In the genomic region with DNA sequence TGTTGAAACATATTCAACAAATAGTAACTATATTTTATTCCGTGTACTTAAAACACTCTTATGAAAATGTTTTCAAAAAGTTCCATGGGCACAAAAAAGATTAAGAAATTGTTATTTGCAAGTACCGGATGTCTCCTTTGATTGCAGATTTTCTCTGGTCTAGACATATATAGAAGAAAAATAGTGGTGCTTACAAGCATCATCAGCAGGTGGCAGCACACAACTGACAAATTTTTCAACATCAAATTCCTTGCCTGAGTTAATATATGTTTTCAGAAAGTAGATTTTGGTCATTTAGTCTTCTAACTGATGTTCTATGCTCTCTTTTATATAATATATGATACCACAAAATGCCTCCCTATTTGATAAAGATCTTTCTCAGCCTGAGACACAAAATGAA, we compare ENCODE assay signal across 9 mouse cellular contexts. TPM values are rescaled to one million over a fixed set of nuclear protein-coding genes. Genes with fewer than 3 reads are reported as not detected.
A peak's percentile ranks its signal among the peaks of the same experiment; 100 is the strongest.
DNase-seq lines count a peak whose midpoint lies in the region; ATAC-seq and TF ChIP-seq lines count a peak whose summit lies in the region.
"Had no signal": no experiment of that assay in that cellular context is flagged by ENCODE, and none has a peak within 500 bp of the region (broad histone marks: within the 10 kb centered on the region; RNA-seq: fewer than 3 reads in every experiment).

No protein-coding gene starts in this region.

- ATAC-seq in kidney, embryonic 16.5 days (ENCODE audit: low FRiP score, low TSS enrichment): no peak
- peak; percentile 69 for ATAC-seq in forebrain, postnatal 0 days

- H3K27me3 ChIP-seq in kidney, adult 2 months (replicated peaks; ENCODE audit: control insufficient read depth, insufficient read depth, low read length): no peaks in the 10 kb centered on the region
- H3K27me3 ChIP-seq in kidney, embryonic 16.5 days (ENCODE audit: insufficient read depth, low read length): no peaks in the 10 kb centered on the region
- no peaks in the 10 kb centered on the region for H3K27me3 ChIP-seq in ES-Bruce4 (ENCODE audit: control insufficient read depth, insufficient read depth, low read length, poor library complexity, severe bottlenecking)
- no peaks in the 10 kb centered on the region for H3K27me3 ChIP-seq in forebrain, postnatal 0 days (ENCODE audit: insufficient read depth, low read length)
- H3K27me3 ChIP-seq: liver, embryonic 13.5 days had no signal

- H3K4me2 ChIP-seq in kidney, embryonic 16.5 days (replicated peaks; ENCODE audit: low read depth, low read length): no peak overlapping the region
- no peak overlapping the region for H3K4me2 ChIP-seq in forebrain, postnatal 0 days (ENCODE audit: low read depth)
- H3K4me2 ChIP-seq: liver, embryonic 13.5 days had no signal

- TF ChIP-seq EP300 in ES-Bruce4 (IDR thresholded peaks at IDR 0.05; ENCODE audit: insufficient read depth, low read depth, low read length): no peak

- 0 out of 2 replicates have a peak, but pooled peaks have one; percentile 17 for TF ChIP-seq CTCF in kidney, adult 2 months (conservative IDR thresholded peaks at IDR 0.05; ENCODE audit: insufficient read depth, insufficient read length, low read depth, low read length)
- TF ChIP-seq CTCF in ES-Bruce4 (IDR thresholded peaks at IDR 0.05; ENCODE audit: low read depth, low read length): peak; percentile 5
- peak; percentile 69 for TF ChIP-seq CTCF in forebrain, postnatal 0 days (IDR thresholded peaks at IDR 0.05; ENCODE audit: low read depth)

- H3K27ac ChIP-seq in kidney, adult 2 months (ENCODE audit: insufficient read depth, low read depth, low read length): no peak overlapping the region
- no peak overlapping the region for H3K27ac ChIP-seq in kidney, embryonic 16.5 days (ENCODE audit: low read length)
- H3K27ac ChIP-seq in ES-Bruce4 (ENCODE audit: insufficient read depth, low read length): no peak overlapping the region
- no peak overlapping the region for H3K27ac ChIP-seq in forebrain, postnatal 0 days (ENCODE audit: low read depth, low read length)
- H3K27ac ChIP-seq: liver, embryonic 13.5 days had no signal

- H3K9ac ChIP-seq in kidney, embryonic 16.5 days (replicated peaks; ENCODE audit: low read length): no peak overlapping the region
- H3K9ac ChIP-seq in ES-Bruce4 (ENCODE audit: low read depth, poor library complexity, severe bottlenecking): no peak overlapping the region
- H3K9ac ChIP-seq in forebrain, postnatal 0 days: no peak overlapping the region
- H3K9ac ChIP-seq: liver, embryonic 13.5 days had no signal

- H3K4me3 ChIP-seq in kidney, adult 2 months (ENCODE audit: insufficient read depth, low read depth, low read length): no peak overlapping the region
- H3K4me3 ChIP-seq in kidney, embryonic 16.5 days (ENCODE audit: low read length): no peak overlapping the region
- no peak overlapping the region for H3K4me3 ChIP-seq in ES-Bruce4 (ENCODE audit: low read depth, low read length)
- no peak overlapping the region for H3K4me3 ChIP-seq in forebrain, postnatal 0 days (ENCODE audit: low read depth, low read length)
- H3K4me3 ChIP-seq: liver, embryonic 13.5 days had no signal

- WGBS in kidney, adult 2 months: 12% methylated on average over 2 of the region's 2 CpGs
- 23% methylated on average over 2 of the region's 2 CpGs for WGBS in kidney, embryonic 16.5 days
- WGBS in forebrain, postnatal 0 days: 25% methylated on average over 2 of the region's 2 CpGs

- no peaks in the 10 kb centered on the region for H3K36me3 ChIP-seq in kidney, adult 2 months (ENCODE audit: control insufficient read depth, insufficient read depth, low read length)
- H3K36me3 ChIP-seq in kidney, embryonic 16.5 days (ENCODE audit: insufficient read depth, low read length): no peaks in the 10 kb centered on the region
- no peaks in the 10 kb centered on the region for H3K36me3 ChIP-seq in ES-Bruce4 (ENCODE audit: control insufficient read depth, insufficient read depth, low read length, poor library complexity, severe bottlenecking)
- no peaks in the 10 kb centered on the region for H3K36me3 ChIP-seq in forebrain, postnatal 0 days (ENCODE audit: insufficient read depth)
- H3K36me3 ChIP-seq: liver, embryonic 13.5 days had no signal

- H3K4me1 ChIP-seq in kidney, adult 2 months (ENCODE audit: control insufficient read depth, insufficient read depth, low read length): no peaks in the 10 kb centered on the region
- no peaks in the 10 kb centered on the region for H3K4me1 ChIP-seq in kidney, embryonic 16.5 days (ENCODE audit: insufficient read depth, low read length)
- H3K4me1 ChIP-seq in ES-Bruce4 (ENCODE audit: control insufficient read depth, insufficient read depth, low read length): no peaks in the 10 kb centered on the region
- H3K4me1 ChIP-seq in forebrain, postnatal 0 days (ENCODE audit: insufficient read depth): no peaks in the 10 kb centered on the region
- H3K4me1 ChIP-seq: liver, embryonic 13.5 days had no signal

- no peak for TF ChIP-seq POLR2A in kidney, adult 2 months (IDR thresholded peaks at IDR 0.05; ENCODE audit: low read depth, low read length)
- no peak for TF ChIP-seq POLR2A in ES-Bruce4 (IDR thresholded peaks at IDR 0.05; ENCODE audit: insufficient read depth, low read length)

- DNase-seq in kidney, adult 2 months: peak; percentile 48
- DNase-seq in adrenal gland, postnatal 36 days: peak; percentile 18 to 39
- peak; percentile 83 for DNase-seq in forebrain, postnatal 0 days
- DNase-seq in left cerebral cortex, adult 18-20 months (ENCODE audit: low spot score in 2 of 2): peak; percentile 61 to 66
- peak; percentile 26 to 41 for DNase-seq in natural killer cell, adult 2 months (ENCODE audit: low spot score in 2 of 2)
- no peak for DNase-seq in ovary, adult 18-20 months (ENCODE audit: low spot score)
- DNase-seq: liver, embryonic 13.5 days had no signal

- no peaks in the 10 kb centered on the region for H3K9me3 ChIP-seq in kidney, embryonic 16.5 days (ENCODE audit: low read length)
- no peaks in the 10 kb centered on the region for H3K9me3 ChIP-seq in ES-Bruce4 (replicated peaks; ENCODE audit: control insufficient read depth, insufficient read depth, low read length, poor library complexity, severe bottlenecking)
- no peaks in the 10 kb centered on the region for H3K9me3 ChIP-seq in forebrain, postnatal 0 days (ENCODE audit: low read length)
- H3K9me3 ChIP-seq: liver, embryonic 13.5 days had no signal

RNA-seq across cellular contexts. Expression of a gene that starts 41.0 kb away (rescaled TPM):
- 2.7 and 2.8 TPM in 2 replicates for polyA plus RNA-seq in kidney, adult 2 months (2012; rRNA removed)
- 10.0 and 10.4 TPM in 2 replicates for polyA plus RNA-seq in kidney, embryonic 16.5 days (2015; fragmentation: Nextera tagmentation; extraction: Ambion mirVana)
- polyA plus RNA-seq in ES-Bruce4 (2011; ENCODE audit: insufficient read depth, insufficient read length, low read depth, missing spikeins): 8.8 and 10.7 TPM in 2 replicates
- 10 to 100 TPM; 16.4 to 16.9 TPM for total RNA-seq in adrenal gland, postnatal 36 days (2021)
- 12.7 and 17.5 TPM in 2 replicates for total RNA-seq in forebrain, postnatal 0 days (2014; rRNA removed)
- 10.7 and 12.2 TPM in 2 replicates for polyA plus RNA-seq in forebrain, postnatal 0 days (2015; fragmentation: Nextera tagmentation; extraction: Ambion mirVana)
- total RNA-seq in left cerebral cortex, adult 18-20 months (2021): 10 to 100 TPM; 11.1 to 13.0 TPM

Comparison
In these comparisons a context has a peak if more than half of its experiments do, and no peak if none do; other contexts are left out.
1. CTCF ChIP-seq: peak in every context shown above with its lines; median percentile 69 in forebrain, postnatal 0 days; 17 in kidney, adult 2 months; 5 in ES-Bruce4.